Mouse (Mus musculus) liver, embryonic 14.5 days (tissue): ENCODE measurements around the gene St8sia1. TPM values are rescaled to one million over a fixed set of nuclear protein-coding genes. Genes with fewer than 3 reads are reported as not detected.
A peak's percentile ranks its signal among the peaks of the same experiment; 100 is the strongest.

Source experiments
- ATAC-seq: fragments of 200-750 bp; cut with Nextera tagmentation; 2 replicates; pipeline ENCODE4 v1.8.0; 2017; ENCODE audit warnings: moderate number of reproducible peaks, mild to moderate bottlenecking, moderate library complexity; ENCODE audit not compliant: insufficient read depth
- DNase-seq, 3 experiments: peaks; one replicate each; pipeline ENCODE4 v3.0.0-alpha.2; 2012 to 2013; ENCODE audit warnings: low read depth in 3 of 3, low spot score in 3 of 3
- H3K27ac ChIP-seq: fragments of 300-500 bp; sonication (generic); 2 replicates; pipeline ENCODE4 v1.5.1; 2014; ENCODE audit warnings: moderate library complexity, mild to moderate bottlenecking, control low read depth, inconsistent platforms
- H3K27me3 ChIP-seq: fragments of 300-500 bp; sonication (generic); 2 replicates; pipeline ENCODE4 v1.6.1; 2014; ENCODE audit warnings: mild to moderate bottlenecking, low read length, moderate library complexity; ENCODE audit not compliant: control insufficient read depth, insufficient read depth
- H3K36me3 ChIP-seq: fragments of 300-500 bp; sonication (generic); replicated peaks from 2 replicates; pipeline ENCODE4 v1.6.1; 2014; ENCODE audit warnings: low read depth; ENCODE audit not compliant: control insufficient read depth, insufficient read depth
- H3K4me1 ChIP-seq, 2 experiments: fragments of 200-500 bp in 1 of 2; fragments of 300-500 bp in 1 of 2; sonication (generic) in 1 of 2; replicated peaks; 2 replicates each; pipeline ENCODE4 v1.6.1; 2012 to 2014; ENCODE audit warnings: antibody characterized with exemption in 1 of 2, inconsistent platforms in 1 of 2, low read length in 1 of 2; ENCODE audit not compliant: control insufficient read depth in 2 of 2, insufficient read depth in 2 of 2
- H3K4me2 ChIP-seq: fragments of 300-500 bp; sonication (generic); 2 replicates; pipeline ENCODE4 v1.6.1; 2014; ENCODE audit warnings: low read depth, mild to moderate bottlenecking, control low read depth, moderate library complexity
- H3K4me3 ChIP-seq, 2 experiments: fragments of 200-500 bp in 1 of 2; fragments of 300-500 bp in 1 of 2; sonication (generic) in 1 of 2; 2 replicates each; pipeline ENCODE4 v1.5.1; 2012 to 2014; ENCODE audit warnings: low read depth in 2 of 2, low read length in 2 of 2, mild to moderate bottlenecking in 2 of 2, control low read depth in 1 of 2, inconsistent platforms in 1 of 2, moderate library complexity in 1 of 2; ENCODE audit not compliant: insufficient read depth in 1 of 2
- H3K9ac ChIP-seq: fragments of 300-500 bp; sonication (generic); replicated peaks from 2 replicates; pipeline ENCODE4 v1.6.1; 2014; ENCODE audit warnings: mild to moderate bottlenecking, control low read depth, moderate library complexity
- H3K9me3 ChIP-seq: fragments of 300-500 bp; sonication (generic); 2 replicates; pipeline ENCODE4 v1.6.1; 2016; ENCODE audit warnings: low read length, mixed read lengths; ENCODE audit not compliant: control insufficient read depth
- CTCF ChIP-seq: IDR thresholded peaks from 2 replicates; pipeline ENCODE4 v1.5.1; 2016; ENCODE audit warnings: antibody characterized with exemption, low read depth, control low read depth
- EP300 ChIP-seq: IDR thresholded peaks from 2 replicates; pipeline ENCODE4 v1.6.1; 2016; ENCODE audit warnings: antibody characterized with exemption, low read depth
- WGBS: fragments of 180-500 bp; shearing (Covaris S2); extraction: QIAGEN DNeasy Blood & Tissue Kit; methylation state at CpG from one replicate; pipeline ENCODE4 v1.1.7; 2014; ENCODE audit not compliant: insufficient replicate concordance; 5-methylcytosine and 5-hydroxymethylcytosine counted together
- polyA plus RNA-seq, 2 experiments: library from polyadenylated mRNA; depleted of rRNA in 1 of 2; stranded (reverse) in 1 of 2; unstranded in 1 of 2; fragments of >200 nt; fragmentation: Nextera tagmentation in 1 of 2; extraction: Ambion mirVana in 1 of 2; gene quantifications; 2 replicates each; pipeline versions ENCODE4 v1.2.1 to v1.2.3; 2012 to 2014

The St8sia1 gene
- polyA plus RNA-seq, 2 experiments: 0.03 to 0.07 TPM

GRCm38 (mm10) chr6:142877221-142877620 lies 87.0 kb downstream of the St8sia1 start:
- no peak for TF ChIP-seq CTCF
- TF ChIP-seq EP300: no peak
- ATAC-seq (no peak), DNase-seq (no peak)
- Histone ChIP-seq H3K27ac (no peak overlapping the region), H3K4me3 (no peak overlapping the region), H3K9ac (no peak overlapping the region), H3K36me3 (no peaks in the 10 kb centered on the region), H3K27me3 (no peaks in the 10 kb centered on the region), H3K9me3 (no peaks in the 10 kb centered on the region), H3K4me2 (no peak overlapping the region), H3K4me1 (peaks cover 0 to 16% of the 10 kb centered on the region in 2 experiments; a peak in 2 of 4 replicates)
- WGBS: 76% methylated on average over 6 of the region's 6 CpGs

GRCm38 (mm10) chr6:142876279-142876899 lies 87.9 kb downstream of the St8sia1 start:
- Histone ChIP-seq H3K27ac (no peak overlapping the region), H3K9me3 (no peaks in the 10 kb centered on the region), H3K4me2 (no peak overlapping the region), H3K9ac (no peak overlapping the region), H3K27me3 (no peaks in the 10 kb centered on the region), H3K36me3 (no peaks in the 10 kb centered on the region), H3K4me1 (peaks cover 0 to 14% of the 10 kb centered on the region in 2 experiments; a peak in 2 of 4 replicates), H3K4me3 (no peak overlapping the region)
- 42% methylated on average over 8 of the region's 8 CpGs for WGBS
- DNase-seq (no peak), ATAC-seq (no peak)
- TF ChIP-seq EP300: no peak
- no peak for TF ChIP-seq CTCF

GRCm38 (mm10) chr6:142873795-142874563 lies 90.3 kb downstream of the St8sia1 start:
- no peak for TF ChIP-seq CTCF
- no peak for TF ChIP-seq EP300
- DNase-seq (peak in 1 of 3 experiments; percentile 28), ATAC-seq (peak; percentile 65; the same call in 1 of the 2 replicates)
- no peak overlapping the region for H3K4me2 ChIP-seq
- H3K27ac ChIP-seq: no peak overlapping the region
- no peak overlapping the region for H3K9ac ChIP-seq
- WGBS: 65% methylated on average over 11 of the region's 11 CpGs
- H3K4me1 ChIP-seq: peaks cover 0 to 5% of the 10 kb centered on the region in 2 experiments; a peak in 2 of 4 replicates
- H3K4me3 ChIP-seq: no peak overlapping the region
- no peaks in the 10 kb centered on the region for H3K27me3 ChIP-seq
- no peaks in the 10 kb centered on the region for H3K9me3 ChIP-seq
- no peaks in the 10 kb centered on the region for H3K36me3 ChIP-seq

- Histone ChIP-seq H3K9me3 (no peaks in the 10 kb centered on the region), H3K4me1 (peaks cover 2 to 12% of the 10 kb centered on the region in 2 experiments; a peak in 2 of 4 replicates), H3K9ac (no peak overlapping the region), H3K4me3 (no peak overlapping the region), H3K36me3 (no peaks in the 10 kb centered on the region), H3K4me2 (no peak overlapping the region), H3K27me3 (no peaks in the 10 kb centered on the region), H3K27ac (no peak overlapping the region)
- TF ChIP-seq EP300: no peak
- TF ChIP-seq CTCF: no peak
- 37% methylated on average over 7 of the region's 7 CpGs for WGBS
- no peak for DNase-seq
- no peak for ATAC-seq
Measured at GRCm38 (mm10) chr6:142869715-142870422, 94.4 kb downstream of the St8sia1 start.
